Mouse (Mus musculus) spleen, postnatal 36 days (tissue): ENCODE results near the gene Edf1.
"Not testable (repeated sequence)": the region's sequence is repeated elsewhere in the genome, so short reads cannot be mapped to it uniquely, and the experiment has no call there.

Source experiments
- DNase-seq, 2 experiments: peaks; one replicate each; pipeline ENCODE4 v3.0.0; 2022; ENCODE audit warnings: low spot score in 2 of 2, mixed read lengths in 1 of 2

Edf1 gene

DNA sequence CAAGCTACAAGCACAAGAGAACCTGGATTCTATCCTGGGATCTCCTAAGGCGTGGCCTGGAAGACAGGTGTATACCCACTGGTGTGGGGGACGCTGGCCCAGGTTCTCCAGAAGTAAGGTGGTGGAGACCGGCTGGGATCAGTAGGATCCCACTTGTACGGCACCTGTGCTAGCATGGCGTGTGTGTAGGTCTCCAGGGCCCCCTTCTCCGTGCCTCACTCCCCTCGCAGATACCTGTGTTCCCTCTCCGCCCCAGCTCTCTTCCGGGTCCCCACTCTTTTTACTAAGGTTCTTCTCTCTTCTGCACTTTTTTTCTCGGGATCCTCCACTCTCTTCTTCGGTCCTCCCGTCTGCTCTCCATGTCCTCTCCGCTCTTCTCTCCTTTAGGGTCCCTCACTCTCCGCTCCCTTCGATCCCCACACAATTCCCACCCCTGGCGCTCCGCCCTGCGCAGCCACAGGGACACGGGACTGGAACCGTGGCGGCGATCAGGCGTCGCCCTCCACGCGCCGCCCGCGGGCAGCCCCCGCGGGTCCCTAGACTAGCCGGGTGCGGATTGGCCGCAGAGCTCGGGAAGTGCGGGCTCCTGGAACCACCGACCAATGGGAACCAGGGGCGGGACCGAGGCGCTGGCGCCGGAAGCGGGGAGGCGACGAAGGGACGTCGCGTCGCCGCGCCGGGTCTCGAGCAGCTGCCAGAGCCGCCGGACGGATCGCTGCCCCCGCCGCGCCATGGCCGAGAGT, at the start of gene Edf1:
Edf1 (plus strand) TSS at position 627 of the 743 bp plus-strand sequence.
- peak; percentile 93 to 94 for DNase-seq

DNA sequence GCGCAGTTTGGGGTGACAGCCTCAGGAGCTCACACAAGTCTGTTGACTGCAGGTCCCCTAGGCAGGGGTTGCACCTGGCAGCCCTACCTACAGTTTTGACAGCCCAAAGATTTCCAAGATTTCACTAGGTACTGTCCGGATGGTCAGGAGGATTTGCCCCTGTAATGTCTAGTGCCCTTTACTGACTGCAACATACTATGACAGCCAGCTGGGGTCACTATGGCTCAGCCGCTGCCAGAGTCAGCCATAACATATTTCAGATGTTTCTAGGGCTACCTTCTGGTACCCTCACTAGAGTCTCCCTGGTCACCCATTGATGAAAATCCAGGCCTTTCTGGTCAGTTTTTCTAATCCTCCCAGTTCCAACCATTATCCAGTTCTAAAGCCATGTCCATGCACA, 47.7 kb upstream of the Edf1 start:
- DNase-seq, result no peak

DNA sequence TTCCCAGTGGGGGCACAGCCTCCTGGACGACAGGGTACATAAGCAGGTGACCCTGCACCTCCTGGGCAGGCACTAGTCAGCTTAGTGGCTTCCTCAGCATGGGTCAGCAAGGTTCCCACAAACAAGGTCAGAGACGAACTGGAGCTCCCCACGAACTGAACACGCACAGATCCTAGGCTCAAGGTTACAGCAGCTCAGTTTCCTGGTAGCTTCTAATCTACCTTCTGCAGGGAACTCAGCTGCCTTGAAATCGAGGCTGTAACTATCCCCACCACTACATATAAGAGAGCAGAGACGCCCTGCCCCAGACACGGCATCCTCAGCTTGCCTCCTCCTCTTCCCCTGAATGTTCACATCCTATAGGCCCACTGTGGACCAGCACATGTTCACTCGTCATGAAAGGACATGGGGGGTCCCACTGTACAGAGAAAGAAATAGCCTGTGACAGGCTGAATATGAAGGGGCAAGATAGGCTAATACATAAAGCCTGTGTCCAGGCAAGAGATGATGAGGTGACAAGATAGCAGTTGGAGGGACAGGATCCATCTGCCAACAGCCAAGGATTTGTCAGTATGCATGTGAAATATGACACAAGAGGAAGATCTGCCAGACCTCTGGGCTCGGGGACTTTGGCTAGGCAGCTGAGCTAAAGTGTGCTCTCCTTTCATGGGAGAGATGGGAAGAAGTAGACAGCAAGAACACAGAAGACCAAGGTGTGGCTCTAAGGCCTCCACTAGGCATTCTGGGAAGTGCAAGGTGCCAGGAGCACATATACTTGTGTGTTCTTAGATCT, 30.9 kb upstream of the Edf1 start:
- no peak for DNase-seq

DNA sequence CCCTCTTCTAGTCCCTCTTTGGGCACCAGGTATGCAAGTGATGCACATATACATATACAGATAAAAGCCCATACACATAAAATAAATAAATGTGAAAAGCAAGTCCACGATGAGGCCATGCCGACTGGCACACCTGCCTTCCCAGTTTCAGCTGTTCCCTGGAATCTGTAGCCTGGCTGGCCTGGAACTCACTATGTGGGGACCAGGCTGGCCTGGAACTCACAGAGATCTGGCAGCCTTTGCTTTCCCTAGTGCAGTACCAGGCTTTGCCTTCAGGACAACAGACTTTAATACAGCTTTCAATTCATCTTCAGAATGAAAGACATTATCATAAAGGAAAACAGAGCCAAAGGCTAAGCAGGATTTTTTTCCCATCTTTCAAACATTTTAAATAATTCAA, 23.9 kb upstream of the Edf1 start:
- no peak for DNase-seq

DNA sequence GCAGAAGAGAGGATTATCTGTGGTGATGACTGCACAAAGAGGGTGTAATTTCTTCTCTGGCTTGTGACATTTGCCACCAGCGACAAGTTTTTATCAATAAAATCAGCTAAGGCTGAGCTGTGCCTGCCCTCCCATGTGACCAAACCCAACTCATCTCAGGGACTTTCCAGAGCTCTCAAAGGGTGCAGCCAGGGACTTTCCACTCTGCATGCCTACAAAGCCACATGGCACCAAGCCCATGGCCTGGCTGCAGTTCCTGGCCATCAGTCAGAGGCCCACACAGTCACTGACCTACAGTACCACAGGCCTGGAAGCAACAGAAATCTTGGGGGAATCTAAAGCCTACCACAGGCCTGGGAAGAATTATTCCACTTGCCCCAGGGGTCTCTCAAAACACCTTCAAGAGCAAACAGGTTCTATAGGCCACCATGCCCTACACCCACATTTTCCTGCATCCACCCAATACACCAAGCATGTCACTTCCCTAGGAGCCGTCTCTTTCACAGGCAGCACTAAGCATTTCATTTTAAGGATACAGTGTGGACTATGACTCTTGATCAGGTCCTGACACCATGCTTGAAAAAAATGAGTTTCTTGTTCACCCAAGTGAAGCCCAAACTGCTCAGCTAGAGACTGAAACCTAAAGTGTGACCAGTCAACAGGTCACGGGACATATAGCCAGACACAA, 23.3 kb upstream of the Edf1 start:
- peak; percentile 83 to 85 for DNase-seq

DNA sequence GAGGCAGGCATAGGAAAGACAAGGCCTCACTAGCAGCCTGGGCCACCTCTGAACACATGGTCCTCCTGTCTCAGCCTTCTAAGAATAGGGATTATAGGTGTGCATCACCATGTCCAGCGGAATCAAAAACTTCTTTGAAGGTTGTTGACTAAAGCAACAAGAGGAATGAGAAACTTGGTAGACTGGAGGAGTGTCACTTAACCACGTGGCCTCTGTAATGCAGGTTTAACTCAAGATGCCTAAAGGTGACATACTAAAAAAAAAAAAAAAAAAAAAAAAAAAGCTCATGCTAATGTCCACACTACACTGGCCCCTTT, 22.8 kb upstream of the Edf1 start:
- DNase-seq, result no peak

DNA sequence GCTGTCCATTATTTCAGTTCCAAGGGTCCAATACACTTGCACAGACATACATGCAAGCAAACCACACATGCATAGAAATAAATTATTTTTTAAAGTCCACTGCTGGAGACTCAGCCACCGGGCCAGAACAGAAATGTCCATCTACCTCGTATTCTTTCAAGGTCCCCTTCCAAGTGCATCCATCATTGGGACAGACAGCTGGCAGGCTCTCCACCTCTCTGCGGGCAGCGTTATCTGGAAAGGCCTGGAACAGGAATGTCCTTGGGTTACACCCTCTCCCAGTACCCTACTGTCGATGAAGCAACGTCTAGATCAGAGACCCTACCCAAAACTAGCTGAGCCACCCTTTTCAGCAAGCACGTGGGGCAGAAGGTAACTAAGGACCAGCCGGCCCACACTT, 21.1 kb upstream of the Edf1 start:
- no peak for DNase-seq

DNA sequence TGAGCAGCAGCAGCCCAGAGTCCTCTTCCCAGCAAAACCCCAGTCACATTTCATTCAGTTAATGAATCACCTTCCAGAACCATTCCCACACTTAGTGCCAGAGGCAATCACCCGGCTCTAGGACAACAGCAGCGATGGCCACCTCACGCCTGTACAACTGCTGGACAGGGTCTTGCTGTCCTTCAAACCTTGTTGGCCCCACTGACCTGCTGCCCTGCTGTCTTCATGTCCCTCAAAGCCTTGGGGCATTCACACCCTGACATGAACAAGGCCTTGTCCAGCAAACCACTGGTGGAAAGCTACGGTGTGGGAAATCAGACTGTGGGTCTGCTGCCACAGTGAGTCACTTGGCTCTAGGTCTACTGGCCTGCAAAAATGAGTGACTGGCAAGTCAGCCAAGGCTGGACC, 17.1 kb upstream of the Edf1 start:
- no peak for DNase-seq

DNA sequence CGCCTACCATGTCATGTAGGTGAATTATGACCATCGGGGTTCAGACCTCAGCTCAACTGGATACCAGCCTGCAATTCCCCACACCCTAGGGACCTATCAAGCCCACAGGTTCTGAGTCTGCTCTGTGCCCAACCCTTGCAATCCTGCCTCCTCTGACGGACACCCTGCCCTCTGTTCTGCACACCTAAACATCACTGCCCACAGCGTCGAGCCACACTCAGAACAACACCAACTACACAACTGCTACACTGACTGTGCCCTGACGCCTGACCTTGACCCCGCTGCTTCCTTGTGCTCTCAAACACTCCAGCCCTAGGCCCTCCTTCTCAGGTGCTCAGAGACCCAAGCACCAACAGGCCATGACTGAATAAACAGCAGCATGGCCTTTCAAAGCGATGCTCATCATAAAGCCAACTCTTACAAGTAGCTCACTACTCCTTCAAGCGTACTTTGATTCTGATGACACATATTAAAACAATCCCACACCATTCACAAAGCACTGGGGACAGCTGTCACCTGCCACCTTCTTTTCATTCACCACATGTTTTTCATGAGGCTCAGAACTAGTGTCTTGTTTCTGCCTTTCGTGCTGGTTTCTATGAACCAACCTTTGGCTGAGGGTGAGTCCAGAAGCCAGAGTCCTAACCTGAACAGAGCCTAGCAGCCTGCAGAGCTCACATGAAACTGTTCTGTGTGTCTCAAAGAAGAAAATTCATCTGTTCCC, 15.8 kb upstream of the Edf1 start:
- no peak for DNase-seq

DNA sequence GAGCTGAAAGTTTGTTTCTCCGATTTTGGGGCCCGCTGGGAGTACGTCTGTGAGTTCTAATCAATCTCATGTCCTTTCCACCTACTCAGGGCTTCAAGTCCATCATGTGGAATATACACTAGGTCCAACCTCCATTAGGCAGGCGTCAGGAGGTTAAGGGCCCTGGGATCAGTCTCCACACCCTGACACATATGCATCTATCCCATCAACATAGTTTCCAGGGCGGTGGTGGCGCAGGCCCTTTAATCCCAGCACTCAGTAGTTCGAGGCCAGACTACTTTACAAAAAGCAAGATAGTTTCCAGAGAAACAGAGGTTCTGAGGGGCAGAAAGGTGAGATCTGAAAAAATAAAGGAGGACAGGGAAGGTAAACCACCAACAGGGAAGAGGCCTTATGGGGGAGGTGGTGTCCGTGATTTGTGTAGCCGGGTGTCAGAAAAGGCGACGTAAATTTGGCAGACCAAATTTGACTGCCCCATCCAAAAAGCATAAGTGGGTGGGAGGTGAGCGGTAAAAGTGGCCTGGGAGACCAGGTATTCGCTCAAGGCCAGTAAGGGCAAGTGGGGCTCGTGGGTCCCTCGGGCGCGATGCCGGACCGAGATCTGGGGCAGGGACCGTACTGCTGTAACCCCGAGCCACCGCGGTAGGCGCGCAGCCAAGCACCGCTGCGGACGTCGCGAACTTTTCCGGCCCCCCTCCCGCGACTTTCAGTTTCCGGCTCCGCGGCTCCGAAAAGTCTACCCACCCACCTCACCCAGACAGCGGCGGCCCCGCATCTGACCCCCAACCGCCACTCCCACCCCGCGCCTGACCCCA, 11.4 kb upstream of the Edf1 start:
- DNase-seq, result no peak

DNA sequence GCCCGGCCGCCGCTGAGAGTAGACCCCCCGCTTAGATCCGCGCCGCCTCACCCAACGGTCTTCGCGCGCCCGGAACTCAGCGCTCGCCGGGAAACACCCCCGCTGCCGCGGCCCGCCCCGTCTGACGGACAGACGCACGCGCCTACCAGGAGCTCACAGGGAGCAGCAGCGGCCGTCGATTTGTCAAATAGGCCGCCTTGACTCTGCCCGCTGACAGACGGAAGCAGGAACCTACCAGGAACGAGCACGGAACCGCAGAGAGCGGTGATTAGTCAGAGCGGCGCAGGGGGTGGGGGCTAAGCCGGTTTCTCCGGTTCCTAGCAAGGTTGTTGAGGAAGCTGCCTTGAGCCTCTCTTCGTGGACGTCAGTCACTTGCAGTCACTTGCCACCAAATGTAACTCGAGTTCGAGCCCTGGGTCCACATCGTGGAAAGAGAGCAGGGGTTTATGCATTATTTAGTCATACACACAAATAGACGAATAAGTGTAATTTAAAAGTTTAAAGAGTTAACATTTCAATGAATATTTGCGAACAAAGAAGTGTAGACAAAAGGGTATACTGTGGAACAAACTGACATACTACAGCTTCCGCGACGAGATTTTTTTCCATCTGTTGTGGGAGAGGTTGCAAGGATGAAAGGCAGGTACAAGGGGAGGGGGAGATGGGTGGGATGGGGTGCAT, 10.7 kb upstream of the Edf1 start, which contains the start of gene Traf2:
Traf2 (minus strand) TSS at position 130 of the 681 bp plus-strand sequence.
- DNase-seq, result peak; percentile 99

DNA sequence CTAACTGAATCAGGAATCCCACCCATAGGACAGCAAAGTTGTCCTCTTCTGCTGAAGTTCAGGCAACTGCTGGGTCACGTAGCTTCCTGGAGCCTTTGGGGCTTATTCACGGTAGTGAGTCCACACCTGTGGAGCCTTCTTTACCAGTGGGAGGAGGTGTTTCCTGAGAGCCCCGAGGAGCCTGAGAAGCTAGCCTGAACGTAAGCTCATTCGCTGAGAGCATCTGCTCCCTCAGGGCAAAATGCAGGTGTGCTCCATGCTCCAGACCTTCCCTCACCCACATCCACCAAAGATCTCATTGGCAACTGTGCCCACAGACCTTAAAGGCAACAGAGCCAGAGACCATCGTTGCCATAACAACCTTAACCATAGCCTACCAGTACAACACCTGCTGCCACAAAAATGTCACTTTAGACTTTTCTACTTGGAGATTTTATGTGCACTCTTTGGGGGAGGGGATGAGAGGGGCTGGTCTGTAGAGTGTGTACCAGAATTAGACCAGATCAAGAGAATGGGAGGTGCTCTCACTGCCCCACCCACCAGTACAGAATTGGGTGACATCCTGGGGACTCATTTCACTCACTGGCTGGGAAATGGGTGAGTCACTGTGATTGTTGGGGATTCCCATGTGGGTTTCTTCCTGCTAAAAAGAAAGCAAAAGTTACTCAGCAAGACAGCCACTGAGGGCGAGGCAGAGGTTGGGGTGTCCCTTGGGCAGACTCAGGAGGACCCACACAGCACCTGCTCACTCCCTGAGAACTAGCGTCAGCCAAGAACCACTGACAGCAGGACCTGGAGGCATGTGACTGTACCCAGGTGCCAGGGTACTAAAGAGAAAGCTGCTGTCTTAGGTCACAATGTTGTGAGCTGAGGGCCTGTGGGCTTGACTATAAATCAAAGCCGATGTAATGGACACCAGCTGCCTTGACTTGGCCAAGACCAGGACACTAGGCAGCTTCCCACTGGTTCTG, 8.3 kb upstream of the Edf1 start:
- peak; percentile 55 to 66 for DNase-seq

DNA sequence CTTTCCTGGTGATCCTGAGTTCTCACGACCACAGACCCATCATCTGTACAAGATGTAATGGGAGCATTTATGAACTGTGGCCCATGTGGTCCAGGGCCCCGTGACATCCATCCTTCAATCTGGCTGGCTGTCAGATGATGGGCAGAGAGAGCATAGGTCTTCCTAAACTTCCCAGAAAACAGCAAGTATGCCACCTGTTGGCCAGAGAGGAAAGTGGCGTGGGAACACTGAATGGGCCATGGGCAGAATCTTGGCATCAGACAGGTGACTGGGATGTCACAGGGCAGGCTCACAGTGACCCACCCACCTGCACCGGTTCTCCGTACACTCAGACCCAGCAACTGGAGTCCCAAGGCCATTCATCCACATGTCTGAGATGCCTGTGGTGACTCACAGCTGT, 6.5 kb upstream of the Edf1 start:
- DNase-seq, result peak; percentile 35 to 52

DNA sequence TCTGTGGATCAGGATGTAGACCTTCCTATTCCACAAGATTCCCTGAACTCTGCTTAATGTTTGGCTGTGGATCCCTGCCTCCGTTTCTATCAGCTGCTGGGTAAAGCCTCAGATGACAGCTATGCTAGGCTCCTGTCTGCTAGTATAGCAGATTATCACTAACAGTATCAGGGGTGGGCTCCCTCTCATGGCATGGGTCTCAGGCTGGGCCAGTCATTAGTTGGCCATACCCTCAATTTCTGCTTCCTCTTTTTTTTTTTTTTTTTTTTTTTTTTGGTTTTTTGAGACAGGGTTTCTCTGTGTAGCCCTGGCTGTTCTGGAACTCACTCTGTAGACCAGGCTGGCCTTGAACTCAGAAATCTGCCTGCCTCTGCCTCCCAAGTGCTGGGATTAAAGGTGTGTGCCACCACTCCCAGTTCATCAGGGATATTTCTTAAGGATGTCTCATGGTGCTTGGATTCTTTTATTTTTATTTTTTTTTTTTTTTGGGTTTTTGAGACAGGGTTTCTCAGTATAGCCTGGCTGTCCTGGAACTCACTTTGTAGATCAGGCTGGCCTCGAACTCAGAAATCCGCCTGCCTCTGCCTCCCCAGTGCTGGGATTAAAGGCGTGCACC, 4.4 kb upstream of the Edf1 start:
- not testable (repeated sequence) for DNase-seq

DNA sequence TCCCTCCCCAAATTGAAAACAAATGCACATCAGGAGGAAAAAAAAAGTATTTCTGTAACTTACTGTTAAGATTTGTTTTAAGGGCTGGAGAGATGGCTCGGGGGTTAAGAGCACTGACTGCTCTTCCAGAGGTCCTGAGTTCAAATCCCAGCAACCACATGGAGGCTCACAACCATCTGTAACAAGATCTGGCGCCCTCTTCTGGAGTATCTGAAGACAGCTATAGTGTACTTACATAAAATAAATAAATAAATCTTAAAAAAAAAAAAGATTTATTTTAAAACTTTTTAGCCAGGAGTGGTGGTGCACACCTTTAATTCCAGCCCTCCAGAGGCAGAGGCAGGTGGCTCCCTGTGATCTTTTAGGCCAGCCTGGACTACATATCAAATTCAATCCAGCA, 2.2 kb upstream of the Edf1 start:
- DNase-seq, result not testable (repeated sequence)

DNA sequence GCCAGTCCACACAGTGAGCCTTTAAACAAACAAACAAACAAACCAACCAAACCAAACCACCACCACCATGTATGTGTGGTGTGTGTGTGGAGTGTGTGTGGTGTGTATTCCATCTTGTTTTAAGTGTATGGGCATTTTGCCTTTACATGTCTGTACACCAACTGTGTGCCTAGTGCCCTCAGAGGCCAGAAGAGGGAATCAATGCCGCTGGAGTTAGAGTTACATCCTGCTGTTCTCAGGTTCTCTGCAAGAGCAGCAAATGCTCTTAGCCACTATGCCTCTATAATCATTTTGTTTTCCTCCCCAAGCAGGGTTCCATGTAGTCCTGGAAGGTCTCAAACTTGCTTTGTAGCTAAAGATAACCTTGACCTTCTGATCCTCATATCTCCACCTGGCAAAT, 1.4 kb upstream of the Edf1 start:
- no peak for DNase-seq

DNA sequence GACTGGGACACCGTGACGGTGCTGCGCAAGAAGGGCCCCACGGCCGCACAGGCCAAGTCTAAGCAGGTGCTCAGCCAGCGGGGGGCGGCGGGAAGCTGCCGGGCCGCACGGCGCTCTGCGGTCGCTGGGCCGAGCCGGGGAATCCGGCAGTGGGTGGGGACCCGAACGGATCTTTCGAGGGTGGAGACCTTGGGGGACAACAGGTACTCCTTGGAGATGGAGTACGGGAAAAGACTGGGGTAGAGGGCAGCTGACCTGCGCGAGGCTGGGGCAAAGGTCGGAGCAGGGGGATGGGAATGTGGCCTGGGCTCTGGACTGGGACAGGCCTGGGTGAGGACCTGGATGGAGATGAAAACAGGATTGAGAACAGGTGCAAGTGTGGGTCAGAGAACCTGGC, 315 bp downstream of the Edf1 start:
- no peak for DNase-seq

DNA sequence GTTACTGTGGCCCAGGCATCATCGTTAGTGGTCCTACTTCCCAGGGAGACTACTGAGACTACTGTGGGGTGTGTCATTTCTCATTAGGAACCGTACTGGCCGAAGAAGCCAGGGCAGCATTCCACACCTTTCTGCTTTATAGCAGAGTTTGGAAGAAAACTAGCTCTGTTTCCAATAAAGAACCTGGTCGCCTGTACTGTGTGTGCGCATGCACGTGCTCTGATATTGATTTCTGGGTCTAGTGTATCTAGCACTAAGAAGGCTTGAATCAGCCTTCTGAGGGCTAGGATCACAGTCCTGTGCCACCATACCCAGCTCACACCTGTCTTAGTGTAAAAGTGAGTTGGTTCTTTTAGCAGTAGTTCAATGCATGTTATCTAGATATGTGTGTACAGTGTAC, 1.1 kb downstream of the Edf1 start:
- DNase-seq, result no peak

DNA sequence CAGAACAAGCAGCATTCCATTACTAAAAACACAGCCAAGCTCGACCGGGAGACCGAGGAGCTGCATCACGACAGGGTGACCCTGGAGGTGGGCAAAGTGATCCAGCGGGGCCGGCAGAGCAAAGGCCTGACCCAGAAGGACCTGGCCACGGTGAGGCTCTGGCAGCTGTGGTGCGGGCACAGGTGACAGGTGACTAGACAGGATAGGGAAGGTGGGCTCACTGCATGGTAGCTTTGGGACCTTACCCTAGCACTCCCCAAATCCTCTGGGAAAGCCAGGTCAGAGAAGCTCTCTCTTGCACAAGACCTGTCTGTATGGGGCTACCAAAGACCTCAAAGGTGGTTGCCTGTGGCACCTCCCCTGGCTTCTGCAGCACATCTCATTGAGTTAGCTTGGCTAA, 2.9 kb downstream of the Edf1 start:
- no peak for DNase-seq
